Mouse (Mus musculus): ENCODE data around the gene Iqgap2. TPM values are rescaled to one million over a fixed set of nuclear protein-coding genes. Genes with fewer than 3 reads are reported as not detected.

The Iqgap2 gene
- polyA plus RNA-seq, 1 experiment from 2014 or later, result 8.5 TPM

- no peak for ATAC-seq (replicated peaks; ENCODE audit: insufficient number of reproducible peaks, low FRiP score, low TSS enrichment)
- no peak overlapping the region for H3K9ac ChIP-seq (ENCODE audit: low read depth, low read length)
- H3K27ac ChIP-seq (ENCODE audit: low read depth, low read length), result no peak overlapping the region
- H3K4me2 ChIP-seq, result no peak overlapping the region
- H3K4me3 ChIP-seq (ENCODE audit: low read depth, low read length), result no peak overlapping the region
- H3K36me3 ChIP-seq (ENCODE audit: control insufficient read depth, insufficient read depth, low read length), result no peaks in the 10 kb centered on the region; the same call in 1 of the 2 replicates
- no peaks in the 10 kb centered on the region for H3K27me3 ChIP-seq (ENCODE audit: control insufficient read depth, insufficient read depth, low read length)
- no peaks in the 10 kb centered on the region for H3K9me3 ChIP-seq (replicated peaks; ENCODE audit: control insufficient read depth, low read length)
- 71% methylated on average over 4 of the region's 4 CpGs for WGBS (ENCODE audit: insufficient replicate concordance)
- peaks cover 17% of the 10 kb centered on the region for H3K4me1 ChIP-seq (ENCODE audit: control insufficient read depth, insufficient read depth, low read length)
Measured at GRCm38 (mm10) chr13:95653696-95654095, 238.0 kb downstream of the Iqgap2 start.

- no peak overlapping the region for H3K4me3 ChIP-seq (ENCODE audit: low read depth, low read length)
- H3K27me3 ChIP-seq (ENCODE audit: control insufficient read depth, insufficient read depth, low read length), result no peaks in the 10 kb centered on the region
- H3K9me3 ChIP-seq (replicated peaks; ENCODE audit: control insufficient read depth, low read length), result no peaks in the 10 kb centered on the region
- H3K36me3 ChIP-seq (ENCODE audit: control insufficient read depth, insufficient read depth, low read length), result no peaks in the 10 kb centered on the region; the same call in 1 of the 2 replicates
- no peak overlapping the region for H3K4me2 ChIP-seq
- WGBS (ENCODE audit: insufficient replicate concordance), result 75% methylated on average over 7 of the region's 7 CpGs
- no peak overlapping the region for H3K9ac ChIP-seq (ENCODE audit: low read depth, low read length)
- H3K27ac ChIP-seq (ENCODE audit: low read depth, low read length), result no peak overlapping the region
- ATAC-seq (replicated peaks; ENCODE audit: insufficient number of reproducible peaks, low FRiP score, low TSS enrichment), result no peak
- peaks cover 15% of the 10 kb centered on the region for H3K4me1 ChIP-seq (ENCODE audit: control insufficient read depth, insufficient read depth, low read length)
Measured at GRCm38 (mm10) chr13:95651870-95652668, 239.7 kb downstream of the Iqgap2 start.

GRCm38 (mm10) chr13:95649941-95650340, 241.8 kb downstream of the Iqgap2 start:
- Histone ChIP-seq H3K4me3 (ENCODE audit: low read depth, low read length) (no peak overlapping the region), H3K27me3 (ENCODE audit: control insufficient read depth, insufficient read depth, low read length) (no peaks in the 10 kb centered on the region), H3K9ac (ENCODE audit: low read depth, low read length) (no peak overlapping the region), H3K4me2 (no peak overlapping the region), H3K4me1 (ENCODE audit: control insufficient read depth, insufficient read depth, low read length) (peaks cover 13% of the 10 kb centered on the region), H3K27ac (ENCODE audit: low read depth, low read length) (no peak overlapping the region), H3K36me3 (ENCODE audit: control insufficient read depth, insufficient read depth, low read length) (no peaks in the 10 kb centered on the region), H3K9me3 (replicated peaks; ENCODE audit: control insufficient read depth, low read length) (no peaks in the 10 kb centered on the region)
- ATAC-seq (replicated peaks; ENCODE audit: insufficient number of reproducible peaks, low FRiP score, low TSS enrichment), result no peak
- WGBS (ENCODE audit: insufficient replicate concordance), result 80% methylated on average over 3 of the region's 3 CpGs

- Histone ChIP-seq H3K9ac (ENCODE audit: low read depth, low read length) (no peak overlapping the region), H3K9me3 (replicated peaks; ENCODE audit: control insufficient read depth, low read length) (no peaks in the 10 kb centered on the region), H3K4me2 (no peak overlapping the region), H3K4me1 (ENCODE audit: control insufficient read depth, insufficient read depth, low read length) (peaks cover 23% of the 10 kb centered on the region), H3K4me3 (ENCODE audit: low read depth, low read length) (no peak overlapping the region), H3K27ac (ENCODE audit: low read depth, low read length) (peak overlapping the region; percentile 18; the same call in 1 of the 2 replicates), H3K27me3 (ENCODE audit: control insufficient read depth, insufficient read depth, low read length) (no peaks in the 10 kb centered on the region), H3K36me3 (ENCODE audit: control insufficient read depth, insufficient read depth, low read length) (no peaks in the 10 kb centered on the region)
- whole genome bisulfite sequencing (ENCODE audit: insufficient replicate concordance), result 44% methylated on average over 4 of the region's 4 CpGs
- ATAC-seq (replicated peaks; ENCODE audit: insufficient number of reproducible peaks, low FRiP score, low TSS enrichment), result 0 out of 2 replicates have a peak, but pooled peaks have one; percentile 10
Measured at GRCm38 (mm10) chr13:95647248-95647647, 244.5 kb downstream of the Iqgap2 start.

GRCm38 (mm10) chr13:95646687-95647111, 245.0 kb downstream of the Iqgap2 start:
- Histone ChIP-seq H3K4me1 (ENCODE audit: control insufficient read depth, insufficient read depth, low read length) (peaks cover 23% of the 10 kb centered on the region), H3K27ac (ENCODE audit: low read depth, low read length) (peak overlapping the region; percentile 18; the same call in 1 of the 2 replicates), H3K4me2 (no peak overlapping the region), H3K9ac (ENCODE audit: low read depth, low read length) (no peak overlapping the region), H3K36me3 (ENCODE audit: control insufficient read depth, insufficient read depth, low read length) (no peaks in the 10 kb centered on the region), H3K9me3 (replicated peaks; ENCODE audit: control insufficient read depth, low read length) (no peaks in the 10 kb centered on the region), H3K4me3 (ENCODE audit: low read depth, low read length) (no peak overlapping the region), H3K27me3 (ENCODE audit: control insufficient read depth, insufficient read depth, low read length) (no peaks in the 10 kb centered on the region)
- 46% methylated on average over 9 of the region's 9 CpGs for WGBS (ENCODE audit: insufficient replicate concordance)
- no peak for ATAC-seq (replicated peaks; ENCODE audit: insufficient number of reproducible peaks, low FRiP score, low TSS enrichment)

- no peaks in the 10 kb centered on the region for H3K27me3 ChIP-seq (ENCODE audit: control insufficient read depth, insufficient read depth, low read length)
- peak overlapping the region; percentile 41; the same call in 1 of the 2 replicates for H3K27ac ChIP-seq (ENCODE audit: low read depth, low read length)
- H3K4me2 ChIP-seq, result no peak overlapping the region
- no peak overlapping the region for H3K4me3 ChIP-seq (ENCODE audit: low read depth, low read length)
- H3K4me1 ChIP-seq (ENCODE audit: control insufficient read depth, insufficient read depth, low read length), result peaks cover 32% of the 10 kb centered on the region
- ATAC-seq (replicated peaks; ENCODE audit: insufficient number of reproducible peaks, low FRiP score, low TSS enrichment), result no peak
- H3K9me3 ChIP-seq (replicated peaks; ENCODE audit: control insufficient read depth, low read length), result no peaks in the 10 kb centered on the region
- no peaks in the 10 kb centered on the region for H3K36me3 ChIP-seq (ENCODE audit: control insufficient read depth, insufficient read depth, low read length)
- WGBS (ENCODE audit: insufficient replicate concordance), result 39% methylated on average over 7 of the region's 7 CpGs
- H3K9ac ChIP-seq (ENCODE audit: low read depth, low read length), result no peak overlapping the region
Measured at GRCm38 (mm10) chr13:95643740-95644139, 248.0 kb downstream of the Iqgap2 start.

- ATAC-seq (replicated peaks; ENCODE audit: insufficient number of reproducible peaks, low FRiP score, low TSS enrichment), result no peak
- WGBS (ENCODE audit: insufficient replicate concordance), result 88% methylated on average over 17 of the region's 17 CpGs
- Histone ChIP-seq H3K9me3 (replicated peaks; ENCODE audit: control insufficient read depth, low read length) (no peaks in the 10 kb centered on the region), H3K4me2 (no peak overlapping the region), H3K36me3 (ENCODE audit: control insufficient read depth, insufficient read depth, low read length) (no peaks in the 10 kb centered on the region), H3K27me3 (ENCODE audit: control insufficient read depth, insufficient read depth, low read length) (no peaks in the 10 kb centered on the region), H3K4me3 (ENCODE audit: low read depth, low read length) (no peak overlapping the region), H3K27ac (ENCODE audit: low read depth, low read length) (no peak overlapping the region), H3K9ac (ENCODE audit: low read depth, low read length) (no peak overlapping the region), H3K4me1 (ENCODE audit: control insufficient read depth, insufficient read depth, low read length) (peaks cover 36% of the 10 kb centered on the region)
Measured at GRCm38 (mm10) chr13:95641061-95641986, 250.4 kb downstream of the Iqgap2 start.

- 94% methylated on average over 1 of the region's 1 CpGs for WGBS (ENCODE audit: insufficient replicate concordance)
- Histone ChIP-seq H3K27ac (ENCODE audit: low read depth, low read length) (no peak overlapping the region), H3K4me2 (no peak overlapping the region), H3K9me3 (replicated peaks; ENCODE audit: control insufficient read depth, low read length) (no peaks in the 10 kb centered on the region), H3K27me3 (ENCODE audit: control insufficient read depth, insufficient read depth, low read length) (no peaks in the 10 kb centered on the region), H3K36me3 (ENCODE audit: control insufficient read depth, insufficient read depth, low read length) (no peaks in the 10 kb centered on the region), H3K4me1 (ENCODE audit: control insufficient read depth, insufficient read depth, low read length) (peaks cover 41% of the 10 kb centered on the region), H3K9ac (ENCODE audit: low read depth, low read length) (no peak overlapping the region), H3K4me3 (ENCODE audit: low read depth, low read length) (no peak overlapping the region)
- no peak for ATAC-seq (replicated peaks; ENCODE audit: insufficient number of reproducible peaks, low FRiP score, low TSS enrichment)
Measured at GRCm38 (mm10) chr13:95640408-95640807, 251.3 kb downstream of the Iqgap2 start.

All from heart, embryonic 11.5 days (tissue).